Mouse (Mus musculus): ENCODE results near the gene Fry.
A peak's percentile ranks its signal among the peaks of the same experiment; 100 is the strongest.
"Not testable (repeated sequence)": the region's sequence is repeated elsewhere in the genome, so short reads cannot be mapped to it uniquely, and the experiment has no call there.

Gene Fry

GRCm38 (mm10) chr5:150457165-150457903, 338.9 kb downstream of the Fry start:
- no peak for DNase-seq (ENCODE audit: low spot score)

GRCm38 (mm10) chr5:150457904-150458739, 339.7 kb downstream of the Fry start:
- DNase-seq (ENCODE audit: low spot score): peak; percentile 36

- DNase-seq (ENCODE audit: low spot score): no peak
Measured at GRCm38 (mm10) chr5:150459801-150460200, 341.4 kb downstream of the Fry start.

- DNase-seq (ENCODE audit: low spot score): no peak
Measured at GRCm38 (mm10) chr5:150464721-150465120, 346.3 kb downstream of the Fry start.

GRCm38 (mm10) chr5:150465218-150465617, 346.8 kb downstream of the Fry start:
- DNase-seq (ENCODE audit: low spot score): no peak

- DNase-seq (ENCODE audit: low spot score): no peak
Measured at GRCm38 (mm10) chr5:150466132-150466531, 347.7 kb downstream of the Fry start.

GRCm38 (mm10) chr5:150468431-150468830, 350.0 kb downstream of the Fry start:
- no peak for DNase-seq (ENCODE audit: low spot score)

GRCm38 (mm10) chr5:150477364-150477763, 358.9 kb downstream of the Fry start:
- no peak for DNase-seq (ENCODE audit: low spot score)

GRCm38 (mm10) chr5:150478612-150479011, 360.2 kb downstream of the Fry start:
- DNase-seq (ENCODE audit: low spot score): no peak

- DNase-seq (ENCODE audit: low spot score): peak; percentile 74
Measured at GRCm38 (mm10) chr5:150485198-150485597, 366.8 kb downstream of the Fry start.

GRCm38 (mm10) chr5:150490285-150490684, 371.8 kb downstream of the Fry start:
- DNase-seq (ENCODE audit: low spot score): no peak

GRCm38 (mm10) chr5:150490821-150491220, 372.4 kb downstream of the Fry start:
- DNase-seq (ENCODE audit: low spot score): no peak

GRCm38 (mm10) chr5:150491573-150492173, 373.2 kb downstream of the Fry start:
- not testable (repeated sequence) for DNase-seq (ENCODE audit: low spot score)

GRCm38 (mm10) chr5:150495792-150496191, 377.3 kb downstream of the Fry start:
- peak; percentile 58 for DNase-seq (ENCODE audit: low spot score)

- DNase-seq (ENCODE audit: low spot score): no peak
Measured at GRCm38 (mm10) chr5:150510451-150511225, 392.2 kb downstream of the Fry start.

GRCm38 (mm10) chr5:150513264-150513663, 394.8 kb downstream of the Fry start:
- DNase-seq (ENCODE audit: low spot score): no peak

- DNase-seq (ENCODE audit: low spot score): no peak
Measured at GRCm38 (mm10) chr5:150514027-150514426, 395.6 kb downstream of the Fry start.

- DNase-seq (ENCODE audit: low spot score): no peak
Measured at GRCm38 (mm10) chr5:150518064-150518463, 399.6 kb downstream of the Fry start, which contains the start of gene Zar1l. Gene Zar1l, minus strand, starts transcription at chr5:150518164.

- peak; percentile 14 for DNase-seq (ENCODE audit: low spot score)
Measured at GRCm38 (mm10) chr5:150519551-150519950, 401.1 kb downstream of the Fry start.

GRCm38 (mm10) chr5:150521937-150522866, 403.8 kb downstream of the Fry start, which contains the start of gene Brca2:
Gene Brca2, plus strand, starts transcription at chr5:150522630.
- DNase-seq (ENCODE audit: low spot score): peak; percentile 89

GRCm38 (mm10) chr5:150522867-150523234, 404.4 kb downstream of the Fry start:
- DNase-seq (ENCODE audit: low spot score): no peak
